Mouse (Mus musculus) kidney, postnatal 0 days (tissue): ENCODE results near the gene Wbp2. TPM values are rescaled to one million over a fixed set of nuclear protein-coding genes. Genes with fewer than 3 reads are reported as not detected.

Experiments used
- ATAC-seq: fragments of 200-750 bp; cut with Nextera tagmentation; replicated peaks from 2 replicates; pipeline ENCODE4 v1.8.0; 2017; ENCODE audit warnings: low read depth, moderate number of reproducible peaks, moderate TSS enrichment, moderate library complexity; ENCODE audit not compliant: low FRiP score
- DNase-seq: peaks from one replicate; pipeline ENCODE4 v3.0.0-alpha.2; 2016; ENCODE audit warnings: low spot score
- H3K27ac ChIP-seq: fragments of 300-500 bp; sonication (generic); 2 replicates; pipeline ENCODE4 v1.5.1; 2014; ENCODE audit warnings: mild to moderate bottlenecking
- H3K27me3 ChIP-seq: fragments of 300-500 bp; sonication (generic); 2 replicates; pipeline ENCODE4 v1.6.1; 2014; ENCODE audit warnings: low read length, mixed read lengths; ENCODE audit not compliant: insufficient read depth
- H3K36me3 ChIP-seq: fragments of 300-500 bp; sonication (generic); 2 replicates; pipeline ENCODE4 v1.6.1; 2014; ENCODE audit warnings: low read length, mixed read lengths; ENCODE audit not compliant: insufficient read depth
- H3K4me1 ChIP-seq: fragments of 300-500 bp; sonication (generic); replicated peaks from 2 replicates; pipeline ENCODE4 v1.6.1; 2014; ENCODE audit warnings: antibody characterized with exemption, low read length, mixed read lengths; ENCODE audit not compliant: insufficient read depth
- H3K4me2 ChIP-seq: fragments of 300-500 bp; sonication (generic); 2 replicates; pipeline ENCODE4 v1.6.1; 2014; ENCODE audit warnings: mild to moderate bottlenecking, low read length, moderate library complexity, mixed read lengths
- H3K4me3 ChIP-seq: fragments of 300-500 bp; sonication (generic); replicated peaks from 2 replicates; pipeline ENCODE4 v1.5.1; 2014; ENCODE audit warnings: low read depth, low read length
- H3K9ac ChIP-seq: fragments of 300-500 bp; sonication (generic); 2 replicates; pipeline ENCODE4 v1.6.1; 2014; ENCODE audit warnings: low read depth, low read length
- H3K9me3 ChIP-seq: fragments of 300-500 bp; sonication (generic); replicated peaks from 2 replicates; pipeline ENCODE4 v1.6.1; 2016; ENCODE audit warnings: low read length, inconsistent platforms, mixed read lengths
- CTCF ChIP-seq: IDR thresholded peaks from 2 replicates; pipeline ENCODE4 v1.5.1; 2016; ENCODE audit warnings: antibody characterized with exemption, low read depth, mild to moderate bottlenecking, moderate library complexity
- WGBS: fragments of 180-500 bp; shearing (Covaris S2); extraction: QIAGEN DNeasy Blood & Tissue Kit; methylation state at CpG from one replicate; pipeline ENCODE4 v1.1.7; 2014; 5-methylcytosine and 5-hydroxymethylcytosine counted together
- polyA plus RNA-seq: library from polyadenylated mRNA; unstranded; fragments of >200 nt; fragmentation: Nextera tagmentation; extraction: Ambion mirVana; gene quantifications from 2 replicates; pipeline ENCODE4 v1.2.1, GENCODE M21; 2015

Gene Wbp2
- polyA plus RNA-seq, 1 experiment from 2014 or later: 125 TPM

DNA sequence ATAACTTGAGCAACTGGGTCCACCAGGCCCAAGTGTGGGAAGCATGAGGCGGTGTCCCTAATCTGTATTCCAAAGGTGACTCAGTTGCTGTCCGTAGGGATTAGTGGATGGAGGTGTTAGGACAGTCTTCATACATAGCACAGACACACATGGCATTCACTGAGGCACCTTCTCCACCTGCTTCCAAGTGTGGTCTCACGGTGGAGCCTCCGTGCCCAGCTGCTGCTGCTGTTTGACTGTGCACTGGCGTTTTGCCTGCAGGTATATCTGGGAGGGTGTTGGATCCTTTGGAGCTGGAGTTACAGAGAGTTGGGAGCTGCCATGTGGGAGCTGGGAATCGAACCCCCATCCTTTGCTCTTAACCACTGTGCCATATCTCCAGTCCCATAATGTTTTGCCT, 52.2 kb downstream of the Wbp2 start:
- H3K4me1 ChIP-seq: peaks cover 10% of the 10 kb centered on the region
- DNase-seq (no peak), ATAC-seq (no peak)
- no peaks in the 10 kb centered on the region for H3K9me3 ChIP-seq
- no peak for TF ChIP-seq CTCF
- peaks cover 4% of the 10 kb centered on the region; the same call in 1 of the 2 replicates for H3K36me3 ChIP-seq
- no peak overlapping the region for H3K27ac ChIP-seq
- no peak overlapping the region for H3K4me2 ChIP-seq
- H3K9ac ChIP-seq: no peak overlapping the region
- H3K27me3 ChIP-seq: no peaks in the 10 kb centered on the region
- no peak overlapping the region for H3K4me3 ChIP-seq
- WGBS: 92% methylated on average over 6 of the region's 6 CpGs

DNA sequence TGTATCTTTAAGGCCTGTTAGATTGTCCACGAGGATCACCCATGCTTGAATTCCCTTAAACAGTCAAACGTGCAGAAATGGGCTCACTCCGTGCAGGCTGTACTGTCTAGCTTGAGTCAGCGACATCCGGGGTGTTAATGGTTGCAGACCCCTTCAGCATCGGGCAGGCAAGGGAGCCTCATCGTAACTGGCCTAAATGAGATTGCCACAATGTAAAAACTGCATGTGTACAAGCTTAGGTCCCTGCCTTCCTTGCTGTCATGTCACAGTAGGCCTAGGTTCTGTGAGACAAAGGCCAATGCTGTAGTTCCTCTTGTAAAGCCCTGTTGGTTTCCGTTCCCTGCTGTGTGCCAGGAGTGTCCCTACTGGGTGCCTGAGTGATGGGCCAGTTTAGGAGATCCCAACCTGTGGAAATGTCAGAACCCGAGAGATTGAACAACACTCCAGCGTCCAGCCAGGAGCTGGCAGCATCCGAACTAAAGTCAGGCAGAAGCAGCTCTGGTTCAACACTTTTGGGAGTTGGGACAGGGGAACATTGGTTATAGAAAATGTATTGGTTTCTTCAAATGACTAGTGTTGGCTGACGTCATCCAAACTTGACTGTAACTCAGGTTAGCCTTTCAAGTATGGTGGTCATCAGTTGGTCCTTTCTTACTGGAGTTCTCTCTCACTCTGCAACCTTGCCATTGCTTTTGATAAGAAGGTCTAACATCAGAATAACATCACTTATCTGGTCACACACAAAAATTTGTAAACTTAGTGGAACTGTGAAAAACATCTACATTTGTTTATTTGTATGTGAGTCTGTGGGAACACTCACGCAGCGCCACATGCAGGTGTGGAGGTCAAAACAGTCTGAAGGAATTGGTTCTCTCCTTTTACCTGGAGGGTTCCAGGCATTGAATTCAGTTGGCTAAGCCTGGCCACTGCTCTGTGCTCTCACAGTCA, 55.6 kb downstream of the Wbp2 start:
- H3K4me3 ChIP-seq: peak overlapping the region; percentile 69
- H3K9me3 ChIP-seq: no peaks in the 10 kb centered on the region
- WGBS: 24% methylated on average over 14 of the region's 14 CpGs
- peak overlapping the region; percentile 83 for H3K9ac ChIP-seq
- no peak for TF ChIP-seq CTCF
- H3K36me3 ChIP-seq: no peaks in the 10 kb centered on the region
- no peaks in the 10 kb centered on the region for H3K27me3 ChIP-seq
- peak overlapping the region; percentile 67 for H3K4me2 ChIP-seq
- peak overlapping the region; percentile 99 for H3K27ac ChIP-seq
- ATAC-seq (peak; percentile 19), DNase-seq (peak; percentile 58)
- H3K4me1 ChIP-seq: peaks cover 10% of the 10 kb centered on the region

DNA sequence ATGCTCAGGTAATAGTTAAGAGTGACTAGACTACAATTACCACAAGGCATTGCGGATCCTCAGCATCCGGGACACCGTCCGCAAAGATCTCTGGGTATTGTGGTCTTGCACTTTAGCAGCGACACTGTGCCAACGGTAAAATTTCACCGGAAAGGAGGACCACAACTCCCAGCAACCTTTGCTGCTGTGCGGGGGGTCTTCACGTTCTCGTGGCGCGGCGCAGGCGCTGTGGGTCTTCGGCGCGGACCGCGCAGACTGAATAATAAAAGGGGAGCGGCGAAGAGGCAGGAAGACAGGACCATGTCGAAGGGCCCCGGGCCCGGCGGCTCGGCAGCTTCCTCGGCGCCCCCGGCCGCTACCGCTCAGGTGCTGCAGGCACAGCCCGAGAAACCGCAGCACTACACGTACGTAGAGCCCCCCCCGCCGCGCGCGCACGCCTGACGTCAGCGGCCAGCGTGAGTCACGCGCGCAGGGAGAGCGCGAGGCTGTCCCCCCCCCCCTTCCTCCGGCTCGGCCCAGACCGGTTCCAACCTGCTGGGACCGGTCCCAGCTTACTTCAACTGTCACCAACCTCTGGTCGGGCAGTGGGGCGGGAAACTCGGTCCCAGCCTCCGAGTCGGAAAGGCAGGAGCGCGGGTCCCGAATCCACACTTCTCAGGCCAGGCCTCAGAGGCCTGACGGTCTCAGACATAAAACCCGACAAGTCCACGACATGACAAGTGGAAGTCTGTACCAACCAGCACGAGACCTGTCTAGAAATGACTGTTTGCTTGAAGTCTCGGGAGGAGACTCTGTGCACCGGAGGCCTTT, 56.5 kb downstream of the Wbp2 start, which contains the start of gene Unk:
Gene Unk, plus strand, starts transcription at position 235 of the 810 bp plus-strand sequence.
- Histone ChIP-seq H3K36me3 (no peaks in the 10 kb centered on the region), H3K9ac (peak within 1 kb of the TSS; percentile 83), H3K4me1 (peaks cover 10% of the 10 kb centered on the region), H3K9me3 (no peaks in the 10 kb centered on the region), H3K27me3 (no peaks in the 10 kb centered on the region), H3K4me2 (peak within 1 kb of the TSS; percentile 67), H3K4me3 (peak within 1 kb of the TSS; percentile 69), H3K27ac (peak within 1 kb of the TSS; percentile 99)
- ATAC-seq (peak; percentile 96), DNase-seq (peak; percentile 99)
- no peak for TF ChIP-seq CTCF
- WGBS: under 1% methylated on average over 65 of the region's 67 CpGs

DNA sequence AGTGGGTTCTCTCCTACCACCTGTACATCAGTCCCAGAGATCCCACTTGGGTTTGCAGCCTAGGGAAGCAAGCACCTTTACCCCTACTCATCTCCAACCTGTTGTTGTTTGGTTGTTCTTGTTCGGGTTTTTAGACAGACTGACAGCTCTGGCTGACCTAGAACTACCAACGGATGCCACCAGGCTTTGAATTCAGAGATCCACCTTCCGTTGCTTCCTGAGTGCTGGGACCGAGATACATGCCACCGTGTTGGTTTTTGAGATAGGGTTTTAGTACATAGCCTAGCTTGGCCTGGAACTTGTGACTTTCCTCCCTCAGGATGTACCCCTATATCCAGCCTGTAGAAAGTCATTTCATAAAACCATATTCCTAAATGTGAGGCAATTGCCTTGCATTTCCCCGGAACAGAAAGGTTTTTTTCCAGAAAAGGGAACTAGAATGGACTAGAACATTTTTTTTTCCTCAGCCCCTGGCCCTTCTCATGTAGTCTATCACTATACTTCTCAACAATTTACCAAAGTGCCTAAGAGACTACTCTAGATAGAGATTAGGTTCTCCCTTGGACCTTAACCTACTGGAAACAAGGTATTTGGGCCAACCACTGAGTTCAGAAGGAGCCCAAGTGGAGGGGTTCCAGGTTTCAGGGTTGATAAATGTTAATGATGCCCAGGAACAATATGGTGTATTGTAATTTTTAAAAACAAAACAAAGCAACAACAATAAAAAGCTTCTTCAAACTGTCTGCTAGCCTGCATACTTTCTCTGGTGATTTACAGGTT, 57.5 kb downstream of the Wbp2 start:
- Histone ChIP-seq H3K4me3 (peak overlapping the region; percentile 69), H3K4me2 (peak overlapping the region; percentile 67), H3K27ac (0 out of 2 replicates have a peak overlapping the region, but pooled peaks have one; percentile 99), H3K4me1 (peaks cover 10% of the 10 kb centered on the region), H3K27me3 (no peaks in the 10 kb centered on the region), H3K9me3 (no peaks in the 10 kb centered on the region), H3K9ac (no peak overlapping the region), H3K36me3 (no peaks in the 10 kb centered on the region)
- WGBS: 83% methylated on average over 6 of the region's 6 CpGs
- no peak for TF ChIP-seq CTCF
- DNase-seq (no peak), ATAC-seq (no peak)

Other genes with a start within 250 kb of the Wbp2 start
- 16.5 and 17.6 TPM in 2 replicates for gene Myo15b, start 228.6 kb downstream of the Wbp2 start, polyA plus RNA-seq
- gene Smim5, start 187.0 kb downstream of the Wbp2 start, polyA plus RNA-seq: 11.1 and 12.1 TPM in 2 replicates
- gene Smim6, start 175.0 kb downstream of the Wbp2 start, polyA plus RNA-seq: 13.7 and 16.1 TPM in 2 replicates
- gene Sap30bp, start 153.7 kb downstream of the Wbp2 start, polyA plus RNA-seq: 37.2 and 40.1 TPM in 2 replicates
- 11.1 and 11.7 TPM in 2 replicates for gene Recql5, start 153.5 kb downstream of the Wbp2 start, polyA plus RNA-seq
- gene Itgb4, start 112.3 kb downstream of the Wbp2 start, polyA plus RNA-seq: 2.9 and 3.1 TPM in 2 replicates
- 149 and 156 TPM in 2 replicates for gene Galk1, start 74.3 kb downstream of the Wbp2 start, polyA plus RNA-seq
- gene H3f3b, start 59.0 kb downstream of the Wbp2 start, polyA plus RNA-seq: 1,980 and 2,021 TPM in 2 replicates
- gene Unk, start 56.7 kb downstream of the Wbp2 start, polyA plus RNA-seq: 21.4 and 23.3 TPM in 2 replicates
- 0.54 and 0.75 TPM in 2 replicates for gene Unc13d, start 9.0 kb downstream of the Wbp2 start, polyA plus RNA-seq
- 40.8 and 41.7 TPM in 2 replicates for gene Trim47, start 40.2 kb upstream of the Wbp2 start, polyA plus RNA-seq
- 3.1 and 3.3 TPM in 2 replicates for gene Trim65, start 44.1 kb upstream of the Wbp2 start, polyA plus RNA-seq
- gene Mrpl38, start 51.9 kb upstream of the Wbp2 start, polyA plus RNA-seq: 81.1 and 89.8 TPM in 2 replicates
- 16.8 and 20.0 TPM in 2 replicates for gene Fbf1, start 81.2 kb upstream of the Wbp2 start, polyA plus RNA-seq
- 44.0 and 47.2 TPM in 2 replicates for gene Ten1, start 111.9 kb upstream of the Wbp2 start, polyA plus RNA-seq
- 55.5 and 64.0 TPM in 2 replicates for gene Acox1, start 112.0 kb upstream of the Wbp2 start, polyA plus RNA-seq
- 3.9 and 4.1 TPM in 2 replicates for gene Evpl, start 151.1 kb upstream of the Wbp2 start, polyA plus RNA-seq
- gene Srp68, start 187.2 kb upstream of the Wbp2 start, polyA plus RNA-seq: 62.1 and 69.1 TPM in 2 replicates
- 0.13 and 0.18 TPM in 2 replicates for gene Galr2, start 193.9 kb upstream of the Wbp2 start, polyA plus RNA-seq
- 56.5 and 59.1 TPM in 2 replicates for gene Exoc7, start 220.2 kb upstream of the Wbp2 start, polyA plus RNA-seq
- gene Foxj1, start 248.4 kb upstream of the Wbp2 start, polyA plus RNA-seq: 2.5 TPM in 2 replicates